Mouse (Mus musculus) heart, postnatal 10 days (tissue): ENCODE results near the gene Olfr1417. TPM values are rescaled to one million over a fixed set of nuclear protein-coding genes. Genes with fewer than 3 reads are reported as not detected.

Experiments used
- total RNA-seq, 2 experiments: library from RNA; stranded (reverse); gene quantifications; 2 replicates each; pipeline ENCODE4 v1.2.3; 2021

The Olfr1417 gene
- total RNA-seq, 2 experiments from 2014 or later: not detected

Other genes starting within 250 kb of the Olfr1417 start
- gene Ms4a6d, start 234.4 kb downstream of the Olfr1417 start, total RNA-seq: 1 to 10 TPM; 1.5 to 2.7 TPM
- under 1 TPM in 1 of 2 experiments, not detected in 1; 0.47 TPM for gene Ms4a2, start 215.5 kb downstream of the Olfr1417 start, total RNA-seq
- not detected for gene Ms4a3, start 198.4 kb downstream of the Olfr1417 start, total RNA-seq
- gene Oosp2, start 178.7 kb downstream of the Olfr1417 start, total RNA-seq: not detected
- gene Oosp1, start 148.1 kb downstream of the Olfr1417 start, total RNA-seq: not detected
- not detected for gene Oosp3, start 142.2 kb downstream of the Olfr1417 start, total RNA-seq
- not detected for gene Gif, start 91.7 kb downstream of the Olfr1417 start, total RNA-seq
- gene Mrpl16, start 68.8 kb downstream of the Olfr1417 start, total RNA-seq: 10 to 100 TPM; 90.2 to 93.8 TPM
- 1 to 10 TPM; 5.9 to 8.4 TPM for gene Stx3, start 19.8 kb downstream of the Olfr1417 start, total RNA-seq
- gene Olfr1418, start 21.8 kb upstream of the Olfr1417 start, total RNA-seq: not detected
- gene Olfr1419, start 35.9 kb upstream of the Olfr1417 start, total RNA-seq: not detected
- gene Olfr1420, start 47.3 kb upstream of the Olfr1417 start, total RNA-seq: not detected
- 10 to 100 TPM; 33.2 to 33.8 TPM for gene Patl1, start 73.2 kb upstream of the Olfr1417 start, total RNA-seq
- gene Osbp, start 126.7 kb upstream of the Olfr1417 start, total RNA-seq: 10 to 100 TPM; 74.0 to 83.6 TPM
- not detected for gene Olfr1423, start 202.1 kb upstream of the Olfr1417 start, total RNA-seq
- not detected for gene Olfr1424, start 223.5 kb upstream of the Olfr1417 start, total RNA-seq
- not detected for gene Olfr1425, start 238.5 kb upstream of the Olfr1417 start, total RNA-seq